Mouse (Mus musculus): ENCODE measurements around the gene Zdhhc16.

The Zdhhc16 gene

DNA sequence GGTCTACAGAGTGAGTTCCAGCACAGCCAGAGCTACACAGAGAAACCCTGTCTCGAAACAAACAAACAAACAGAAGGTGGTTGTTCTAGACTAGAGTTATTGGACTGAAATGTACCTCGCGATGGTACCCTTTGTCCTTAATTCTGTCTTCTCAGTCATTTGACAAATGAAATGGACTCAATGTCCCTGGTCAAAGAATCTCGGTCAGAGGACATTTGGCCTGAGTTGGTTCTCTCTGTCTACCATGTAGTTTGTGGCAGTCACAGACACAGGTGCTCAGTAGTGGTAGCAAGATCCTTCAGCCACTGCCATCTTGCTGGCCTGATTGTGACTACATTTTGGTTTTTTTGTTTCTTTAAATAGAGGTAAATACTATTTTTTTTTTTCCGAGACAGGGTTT lies 52.7 kb downstream of the Zdhhc16 start:
- DNase-seq (ENCODE audit: low read depth, low spot score), result no peak

DNA sequence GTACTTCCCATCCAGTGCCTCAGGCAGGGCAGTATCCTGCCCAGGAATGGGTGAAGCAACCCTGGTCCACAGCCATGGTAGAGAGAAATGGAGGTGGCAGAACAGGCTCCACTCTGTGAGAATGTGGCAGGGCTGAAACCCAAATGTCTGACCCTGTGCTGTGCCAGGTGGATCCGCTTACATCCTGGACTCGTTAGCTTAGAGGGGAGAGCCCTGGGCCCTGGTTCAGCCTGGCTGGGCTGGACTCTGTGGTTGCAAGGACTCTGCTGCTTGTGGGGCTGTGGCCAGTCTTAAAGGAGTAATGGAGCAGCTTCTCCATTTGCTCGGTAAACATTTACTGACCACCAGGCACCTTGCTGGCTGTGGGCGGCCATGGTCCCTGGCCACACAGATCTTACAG lies 53.9 kb downstream of the Zdhhc16 start:
- no peak for DNase-seq (ENCODE audit: low read depth, low spot score)

DNA sequence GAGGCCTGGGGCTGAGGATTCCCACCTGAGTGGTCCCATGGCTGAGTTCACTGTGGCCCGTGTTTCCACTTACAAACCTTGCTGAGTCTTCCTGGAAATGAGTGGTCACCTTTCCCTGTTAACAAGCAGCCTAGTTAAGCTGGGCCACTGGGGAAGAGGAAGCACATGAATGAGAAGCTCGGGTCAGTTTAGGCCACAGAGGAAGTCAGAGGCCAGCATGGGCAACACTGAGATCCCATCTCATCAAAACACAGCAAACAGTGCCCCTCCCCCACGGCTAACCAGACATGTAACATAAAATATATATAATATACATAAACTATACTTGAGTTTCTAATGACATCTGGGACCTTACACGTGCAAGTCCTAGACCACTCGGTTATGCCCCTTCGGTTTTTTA lies 56.5 kb downstream of the Zdhhc16 start:
- DNase-seq (ENCODE audit: low read depth, low spot score), result no peak

DNA sequence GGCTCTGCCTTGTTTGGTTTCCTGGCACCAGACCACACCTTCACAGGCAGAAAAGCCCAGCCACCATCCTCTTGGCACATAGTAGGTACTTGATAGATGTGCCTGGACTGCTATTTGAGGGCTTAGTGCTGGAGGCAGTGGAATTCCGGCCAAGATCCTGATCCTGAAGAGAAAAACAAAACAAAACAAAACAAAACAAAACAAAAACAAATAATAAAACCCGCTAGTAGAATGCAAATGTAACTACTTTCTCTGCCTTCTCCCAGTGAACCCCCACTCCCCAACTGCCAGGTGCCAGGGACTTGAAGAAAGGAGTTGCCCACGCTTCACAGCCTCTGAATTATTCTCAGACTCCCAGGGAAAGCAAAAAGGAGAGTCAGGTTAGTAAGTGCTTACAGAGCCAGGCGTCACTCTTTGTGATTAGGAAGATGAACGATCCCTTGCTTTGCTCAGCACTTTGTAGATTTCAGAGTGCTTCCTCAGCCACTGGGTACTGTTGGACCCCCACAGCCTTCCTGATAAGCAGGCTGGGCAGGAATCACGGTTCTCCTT lies 58.7 kb downstream of the Zdhhc16 start:
- no peak for DNase-seq (ENCODE audit: low read depth, low spot score)

DNA sequence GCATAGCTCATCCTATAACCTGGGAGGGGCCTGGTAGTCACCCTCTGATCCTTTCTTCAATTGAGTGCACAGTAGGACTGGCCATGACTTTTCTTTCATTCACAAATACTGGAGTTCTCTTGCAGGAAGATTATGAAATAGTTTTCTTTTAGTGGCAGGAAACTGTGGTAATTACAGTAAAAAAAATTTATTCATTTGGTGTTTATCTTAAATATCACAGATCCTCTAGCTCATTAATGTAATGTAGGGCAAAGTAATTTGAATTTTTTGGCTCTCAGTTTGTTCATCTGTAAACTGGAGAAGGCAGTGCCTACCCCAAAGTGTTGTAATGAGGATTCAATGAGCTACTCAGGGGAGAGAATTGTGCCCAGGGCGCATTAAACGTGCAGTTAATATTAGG lies 59.7 kb downstream of the Zdhhc16 start:
- no peak for DNase-seq (ENCODE audit: low read depth, low spot score)

DNA sequence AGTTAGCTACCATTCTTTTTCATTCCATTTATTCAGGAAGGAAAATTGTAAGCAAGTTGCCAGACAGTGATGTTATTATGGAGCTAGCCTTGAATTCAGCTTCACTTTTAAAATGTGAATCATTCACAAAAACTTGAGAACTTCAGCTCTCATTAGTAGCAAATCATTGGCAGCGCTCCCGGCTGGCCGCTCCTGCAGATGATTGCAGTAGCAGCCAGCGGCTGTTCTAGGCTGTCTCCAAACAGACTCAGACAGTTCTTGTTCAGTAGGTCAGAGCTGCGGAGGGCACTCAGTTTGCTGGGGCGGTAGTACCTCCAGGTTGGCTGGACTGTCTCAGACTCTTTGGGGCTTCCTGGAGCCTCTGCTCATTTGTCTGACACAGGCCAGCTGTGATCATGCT lies 60.2 kb downstream of the Zdhhc16 start:
- no peak for DNase-seq (ENCODE audit: low read depth, low spot score)
